Mouse (Mus musculus) B cell, adult 2 months (primary cell): ENCODE data around the gene Best1.
A peak's percentile ranks its signal among the peaks of the same experiment; 100 is the strongest.

Experiments used
- DNase-seq, 2 experiments: peaks; one replicate each; pipeline ENCODE4 v3.0.0; 2022

The Best1 gene

DNA sequence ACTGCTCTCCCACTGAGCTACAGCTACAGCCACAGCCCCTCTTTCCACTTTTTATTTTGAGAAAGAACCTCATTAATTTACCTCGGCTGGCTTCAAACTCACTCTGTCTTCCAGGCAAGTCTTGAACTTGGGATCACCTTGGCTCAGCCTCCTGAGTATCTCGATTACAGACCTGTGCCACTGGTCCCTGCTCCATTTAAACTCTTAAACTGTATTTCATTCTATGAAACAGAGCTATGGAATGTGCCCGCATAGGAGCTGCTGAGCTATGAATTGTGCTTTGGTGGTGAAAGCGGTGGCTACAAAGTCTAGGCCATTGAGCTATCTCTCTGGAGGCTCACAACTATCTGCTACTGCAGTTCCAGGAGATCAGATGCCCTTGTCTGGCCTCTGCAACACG is 43.5 kb downstream of the Best1 start:
- no peak for DNase-seq

DNA sequence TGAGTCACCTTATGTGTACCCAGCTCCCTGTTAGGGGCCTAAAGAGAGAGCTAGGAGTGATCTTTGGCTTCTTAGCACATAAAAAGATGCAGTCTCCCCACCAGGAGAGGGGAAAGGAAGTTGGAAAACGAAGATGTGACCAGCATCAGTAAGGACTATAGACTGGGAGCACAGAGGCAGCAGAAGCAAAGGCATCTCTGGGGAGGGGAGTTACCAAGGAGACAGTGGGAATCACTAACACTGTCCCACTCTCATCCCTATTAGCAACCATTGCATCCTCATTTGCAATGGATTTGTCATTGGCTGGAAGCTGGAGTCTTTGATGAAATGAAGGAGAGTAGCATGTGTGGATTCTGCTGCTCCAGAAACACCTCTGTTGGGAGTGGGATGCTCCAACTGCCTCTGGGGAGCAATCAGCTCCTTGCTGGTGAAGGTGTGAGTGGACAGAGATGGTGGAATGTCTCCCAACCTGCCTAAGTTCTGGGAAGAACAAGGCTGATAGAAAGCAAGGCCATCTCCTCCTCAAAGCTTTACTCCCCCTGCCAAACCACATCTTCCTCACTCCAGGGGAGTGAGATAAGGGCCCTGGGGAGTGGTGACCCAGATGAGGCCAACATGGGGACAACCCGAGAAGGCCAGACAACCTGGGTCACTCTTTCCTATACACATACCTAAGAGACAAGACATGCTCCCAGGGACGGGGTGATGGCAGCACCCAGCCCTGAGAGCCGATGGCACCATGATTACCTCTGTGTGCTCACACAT is 44.6 kb downstream of the Best1 start:
- DNase-seq, result no peak

DNA sequence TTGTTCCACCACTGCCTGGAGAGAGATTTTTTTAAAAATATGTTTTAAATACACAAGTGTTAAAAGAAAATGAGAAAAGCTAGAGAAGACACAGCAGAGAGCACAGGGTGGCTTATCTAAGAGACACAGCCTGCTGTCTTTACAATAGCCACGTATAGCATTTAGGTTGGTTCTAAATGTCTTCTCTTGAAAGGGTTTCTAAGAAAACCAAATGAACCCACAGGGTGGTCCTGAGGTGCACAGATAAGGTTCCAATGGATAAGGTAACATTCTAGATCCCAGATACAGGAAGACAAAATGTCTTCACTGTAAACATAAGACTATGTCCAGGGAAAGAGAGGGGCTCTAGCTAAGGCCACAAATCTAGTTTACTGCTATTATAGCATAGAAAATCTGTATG is 46.0 kb downstream of the Best1 start:
- DNase-seq, result no peak

DNA sequence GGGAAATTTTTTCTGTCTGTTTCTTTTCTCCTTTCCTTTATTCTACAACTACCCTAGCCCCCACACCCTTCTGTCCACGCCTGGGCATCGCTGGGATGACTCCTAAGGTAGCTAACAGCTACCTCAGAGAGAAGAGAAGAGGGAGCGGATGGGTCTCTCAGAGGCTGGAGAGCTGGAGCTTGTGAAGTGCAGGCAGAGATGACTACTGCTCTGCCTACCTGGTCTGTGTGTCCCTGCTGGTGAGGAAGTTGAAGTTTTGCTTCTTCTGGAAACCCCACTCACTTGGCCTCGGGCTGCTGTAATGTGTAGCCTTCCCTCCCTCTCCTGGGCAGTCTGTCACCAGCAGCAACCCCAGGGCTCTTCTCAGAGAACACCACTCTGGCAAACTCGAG is 46.6 kb downstream of the Best1 start:
- peak; percentile 40 to 42 for DNase-seq

DNA sequence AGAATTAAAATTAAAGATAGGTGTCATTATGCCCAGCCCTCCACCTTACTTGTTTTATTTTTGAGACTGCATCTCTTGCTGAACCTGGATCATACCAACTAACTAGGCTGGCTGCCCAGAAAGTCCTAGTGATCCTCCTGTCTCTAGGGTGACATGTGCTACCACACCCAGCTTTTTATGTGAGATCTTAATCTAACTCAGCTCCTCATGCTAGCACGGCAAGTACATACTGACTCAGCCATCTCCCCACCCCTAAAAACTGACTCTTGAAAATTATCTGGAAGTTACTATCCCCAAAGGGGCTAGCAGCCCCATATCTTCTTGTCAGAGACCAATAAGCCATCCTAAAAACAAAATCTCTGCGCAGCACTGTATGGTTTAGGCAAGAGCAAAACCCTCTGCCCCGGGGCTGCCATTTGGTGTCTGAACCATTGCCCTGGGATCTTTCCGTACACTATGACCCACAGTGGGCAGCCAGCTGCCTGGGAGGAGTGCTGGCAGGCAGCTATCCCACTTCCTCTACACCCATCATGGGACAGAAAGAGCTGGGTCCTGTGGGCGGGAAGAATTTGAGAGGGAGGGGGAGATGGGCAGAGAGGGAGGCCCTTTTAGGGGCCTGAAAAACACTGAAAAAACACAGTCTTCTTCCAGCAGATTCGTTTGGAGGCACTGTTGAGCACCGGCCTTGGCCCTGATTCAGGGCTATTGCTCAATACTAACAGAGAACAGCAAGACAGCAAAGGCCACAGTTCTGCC is 47.2 kb downstream of the Best1 start:
- no peak for DNase-seq

DNA sequence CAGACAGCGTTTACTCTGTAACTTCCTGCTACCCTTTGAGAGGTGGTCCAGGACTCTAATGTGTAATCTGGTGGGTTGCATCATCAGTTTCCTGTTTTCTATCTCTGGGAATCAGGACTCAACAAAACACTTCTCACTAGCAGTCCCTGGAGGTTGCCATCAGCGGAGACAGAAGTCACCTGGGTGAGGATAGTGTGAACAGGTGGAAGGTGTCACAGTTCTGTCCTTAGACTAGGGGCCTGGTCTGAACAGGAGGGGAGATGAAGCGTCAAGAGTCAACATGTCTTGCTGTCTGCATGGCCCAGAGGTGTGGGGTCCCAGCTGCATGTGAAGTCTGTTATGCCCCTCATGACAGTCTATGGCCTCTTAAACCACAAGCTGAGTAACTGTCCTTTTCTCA is 48.5 kb downstream of the Best1 start:
- peak in 1 of 2 experiments; percentile 18 for DNase-seq

DNA sequence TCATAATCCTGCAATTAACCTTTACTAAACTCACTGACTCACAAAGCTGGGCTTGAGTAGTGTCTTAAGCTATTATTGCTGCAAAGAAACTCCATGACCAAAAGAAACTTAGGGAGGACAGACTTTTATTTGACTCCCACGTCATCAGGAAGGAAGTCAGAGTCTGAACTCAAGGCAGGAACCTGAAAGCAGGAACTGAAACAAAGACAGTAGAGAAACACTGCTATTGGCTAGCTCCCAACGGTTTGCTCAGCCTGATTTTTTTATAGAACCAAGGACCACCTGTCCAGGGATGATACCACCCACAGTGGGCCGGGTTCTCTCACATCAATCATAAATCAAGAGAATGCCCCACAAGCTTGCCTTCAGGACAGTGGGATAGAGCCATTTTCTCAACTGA is 49.0 kb downstream of the Best1 start:
- peak; percentile 25 to 29 for DNase-seq

DNA sequence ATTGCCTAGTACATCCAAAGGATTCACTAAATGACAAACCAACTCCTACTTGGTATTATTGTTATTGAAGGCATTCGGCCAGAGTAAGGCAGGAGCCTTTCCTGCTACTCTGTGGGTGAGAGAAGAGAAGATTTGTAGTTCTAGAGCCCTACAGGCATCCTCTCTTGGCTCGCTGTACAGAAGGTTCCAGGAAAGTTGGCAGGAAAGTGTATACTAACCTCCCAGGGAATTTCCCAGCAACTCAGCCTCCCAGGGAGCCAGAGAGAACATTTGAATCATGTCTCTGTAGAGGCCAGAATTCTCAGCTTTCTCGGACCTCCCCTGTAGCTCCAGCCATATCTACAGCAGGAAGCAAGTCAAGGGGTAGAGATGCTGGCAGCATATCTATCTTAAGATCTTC is 54.4 kb downstream of the Best1 start:
- no peak for DNase-seq

DNA sequence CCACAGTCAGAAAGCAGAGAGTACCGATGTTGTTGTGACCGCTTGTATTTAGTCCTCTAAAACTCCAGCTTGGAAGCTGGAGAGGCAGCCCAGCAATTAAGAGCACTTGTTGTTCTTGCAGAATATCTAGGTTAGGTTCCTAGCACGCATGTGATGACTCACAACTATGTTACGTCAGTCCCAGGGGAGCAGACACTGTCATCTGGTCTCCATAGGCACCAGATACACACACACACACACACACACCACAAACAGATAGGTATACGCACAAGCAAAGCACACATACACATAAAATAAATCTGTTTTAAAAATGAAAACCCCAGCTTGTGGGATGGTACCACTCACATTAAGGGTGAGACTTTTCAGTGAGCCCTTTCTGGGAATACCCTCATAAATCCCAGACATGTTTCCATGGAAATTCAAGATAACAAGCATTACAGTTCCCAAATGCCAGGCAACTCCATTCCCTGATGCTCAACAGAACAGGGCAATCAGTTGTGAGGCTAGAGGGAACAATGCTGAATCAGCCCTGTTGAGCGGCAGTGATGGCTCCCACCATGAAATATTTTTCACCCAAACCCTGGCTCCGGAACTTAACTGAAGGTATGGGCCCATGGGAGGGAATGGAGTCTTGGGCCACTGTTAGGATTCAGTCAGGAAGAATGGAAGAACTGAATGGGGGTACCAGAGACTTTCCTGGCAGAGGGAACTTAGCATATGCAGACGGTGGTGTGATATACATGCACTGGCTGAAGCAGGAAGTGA is 55.5 kb downstream of the Best1 start:
- DNase-seq, result peak; percentile 38 to 48

DNA sequence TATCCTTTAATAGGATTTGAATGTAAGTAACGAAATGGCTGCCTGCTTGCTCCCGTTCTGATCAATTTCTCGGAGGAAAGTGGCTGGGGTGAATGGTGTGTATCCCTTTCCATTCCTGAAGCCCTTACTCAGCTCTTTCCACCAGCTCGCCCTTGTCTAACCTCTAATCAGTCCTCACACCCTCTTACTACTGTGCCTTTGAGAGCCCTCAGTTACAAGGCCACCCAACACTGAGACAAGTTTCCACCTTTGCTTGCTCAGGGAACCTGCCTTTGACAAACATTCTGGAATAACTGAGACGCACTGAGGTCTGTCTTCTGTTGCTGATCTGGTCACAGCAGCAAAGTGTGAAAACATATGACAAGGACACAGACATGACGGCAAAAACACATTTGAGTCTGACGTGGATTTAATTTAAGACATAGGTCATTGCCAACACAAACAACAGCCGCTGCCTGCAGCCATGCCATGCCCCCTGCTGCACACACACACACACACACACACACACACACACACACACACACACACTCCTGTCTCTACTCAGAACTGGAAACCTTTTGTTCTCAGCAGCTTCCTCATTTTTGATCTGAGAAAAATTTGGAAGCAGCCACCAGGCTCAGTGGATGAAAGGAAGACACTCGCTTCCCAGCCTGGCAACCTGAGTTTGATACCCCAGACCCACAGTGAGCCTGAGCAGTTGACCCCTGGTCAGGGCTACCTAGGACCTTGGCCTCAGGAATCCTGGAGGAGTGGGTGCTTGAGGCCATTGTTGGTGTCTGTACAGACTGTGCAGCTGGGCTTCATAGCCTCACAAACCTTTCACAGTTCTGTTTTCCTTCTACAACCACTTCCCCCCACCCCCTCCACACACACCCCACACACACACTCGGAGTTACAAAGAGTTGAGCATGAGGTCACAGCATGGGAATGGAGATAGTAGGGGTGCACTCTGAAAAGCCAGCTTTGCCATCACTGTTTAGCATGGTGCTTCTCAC is 58.6 kb downstream of the Best1 start:
- DNase-seq, result peak; percentile 73 to 75

DNA sequence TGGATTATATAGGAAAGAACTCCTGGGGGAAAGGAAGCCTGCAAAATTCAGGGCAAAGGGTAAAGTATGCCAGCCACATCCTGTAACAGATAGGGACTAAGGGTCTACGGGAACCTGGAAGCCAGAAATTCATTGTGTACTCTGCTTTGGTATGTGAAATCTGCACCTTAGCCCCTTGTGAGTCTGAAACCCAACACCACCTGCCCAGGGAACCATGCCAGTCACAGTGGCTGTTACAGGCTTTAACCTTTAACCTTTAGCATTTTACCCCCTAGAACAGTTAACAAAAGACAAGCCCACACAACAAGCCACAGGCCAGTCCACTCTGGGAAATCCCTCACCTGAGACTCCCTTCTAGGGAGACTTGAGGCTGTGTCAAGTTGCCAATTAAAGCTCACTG is 59.6 kb downstream of the Best1 start:
- DNase-seq, result no peak

DNA sequence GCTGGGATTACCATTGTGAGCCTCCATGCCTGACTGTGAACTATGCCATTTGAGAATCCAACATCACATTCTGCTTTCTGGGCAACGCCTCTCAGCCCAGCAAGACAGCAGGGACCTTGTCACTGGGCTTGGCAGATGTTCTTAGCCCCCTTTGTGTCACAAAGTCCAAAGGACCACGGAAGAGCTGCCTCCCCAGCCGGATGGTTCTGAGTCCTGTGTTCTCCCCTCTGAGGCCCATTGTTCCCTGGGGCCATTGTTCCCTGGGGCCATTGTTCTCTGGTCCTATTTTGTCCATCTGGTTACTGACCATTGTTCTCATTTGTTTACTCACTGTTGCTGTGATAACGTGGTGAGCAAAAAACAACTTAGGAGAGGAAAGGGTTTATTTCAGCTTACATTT is 60.5 kb downstream of the Best1 start:
- no peak for DNase-seq

DNA sequence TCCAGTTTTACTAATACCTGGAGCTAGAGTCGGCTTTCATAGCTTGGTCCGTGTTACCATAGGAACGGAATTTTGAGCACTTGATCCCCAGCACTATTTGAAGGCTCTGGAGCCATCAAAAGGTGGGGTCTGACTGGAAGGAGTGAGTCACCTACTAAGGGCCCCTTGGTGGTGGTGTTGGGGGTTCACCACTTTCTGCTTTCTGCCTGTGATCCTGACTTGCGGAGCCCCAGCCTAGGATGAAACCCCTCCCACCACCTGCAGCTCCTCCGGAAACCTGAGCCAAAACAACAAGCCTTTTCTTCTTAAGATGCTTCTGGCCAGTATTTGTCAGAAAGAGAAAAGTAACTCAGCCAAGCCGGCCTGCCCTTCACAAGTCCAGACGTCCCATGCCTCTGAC is 61.6 kb downstream of the Best1 start:
- no peak for DNase-seq

DNA sequence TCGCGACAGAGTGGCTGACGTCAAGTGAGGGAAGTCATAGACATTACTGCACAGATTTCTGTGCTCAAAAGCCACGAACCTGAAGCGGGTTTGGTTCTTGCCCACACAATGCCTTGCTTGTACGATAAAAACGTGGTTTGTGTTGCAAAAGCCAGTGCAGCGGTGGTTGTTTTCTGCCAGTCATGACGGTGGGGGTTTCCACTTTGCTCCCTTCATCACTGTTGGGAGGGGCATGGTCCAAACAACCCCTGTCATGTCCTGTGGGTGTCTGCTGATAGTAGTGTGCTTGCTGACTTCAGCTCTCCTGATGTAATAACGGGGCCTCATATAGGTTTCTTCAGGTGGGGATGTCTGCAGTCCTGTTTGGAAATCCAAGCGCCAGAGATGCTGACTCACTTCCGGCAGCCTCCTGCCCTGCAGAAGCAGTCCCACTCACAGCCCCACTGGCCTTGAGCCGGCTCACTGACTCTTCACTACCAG is 62.6 kb downstream of the Best1 start:
- DNase-seq, result peak; percentile 83 to 88

DNA sequence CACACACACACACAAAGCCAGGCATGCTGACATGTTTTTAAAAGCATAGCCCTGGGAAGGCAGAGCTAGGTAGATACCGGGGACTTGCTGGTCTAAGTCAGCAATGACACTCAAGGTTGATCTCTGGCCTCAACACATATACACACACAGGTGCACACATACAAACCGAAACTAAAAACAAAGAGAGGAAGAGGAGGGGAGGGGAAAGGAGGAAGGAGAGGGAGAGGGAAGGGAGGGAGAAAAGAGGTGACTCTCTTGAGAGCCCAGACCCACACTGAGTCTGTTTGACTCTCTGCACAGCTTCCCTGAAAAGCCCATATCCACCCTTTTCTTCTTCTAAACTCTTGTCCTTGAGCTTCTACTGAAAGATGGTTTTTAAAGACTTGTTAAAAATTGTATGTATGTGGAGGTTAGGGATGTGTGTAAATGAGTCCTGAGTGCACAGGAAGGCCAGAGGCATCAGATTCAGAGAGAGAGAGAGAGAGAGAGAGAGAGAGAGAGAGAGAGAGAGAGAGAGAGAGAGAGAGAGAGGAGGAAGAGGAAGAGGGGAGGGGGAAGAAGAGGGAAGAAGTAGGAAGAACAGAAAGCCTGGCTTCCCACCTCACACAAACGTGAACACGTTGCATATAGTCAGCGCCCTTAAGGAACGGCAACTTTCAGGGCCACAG is 63.1 kb downstream of the Best1 start:
- peak in 1 of 2 experiments; percentile 43 for DNase-seq

DNA sequence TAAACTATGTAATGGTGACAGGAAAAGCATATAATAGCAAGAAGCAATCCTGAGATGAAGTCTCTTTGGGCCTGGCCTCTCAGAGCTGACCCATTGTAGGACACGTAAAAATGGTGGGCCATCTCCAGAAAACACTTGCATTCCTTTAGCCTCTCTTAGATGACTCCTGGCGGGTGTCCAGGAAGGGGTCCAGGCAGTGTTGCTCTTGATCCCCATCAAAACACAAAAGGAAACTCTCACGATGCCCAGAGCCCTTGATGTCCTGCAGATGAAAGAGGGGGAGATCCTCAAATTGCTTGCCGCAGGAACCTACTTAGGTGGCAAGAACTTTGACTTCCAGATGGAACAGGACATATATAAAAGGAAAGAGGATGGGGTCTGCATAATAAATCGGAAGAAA is 64.0 kb downstream of the Best1 start:
- DNase-seq, result no peak

DNA sequence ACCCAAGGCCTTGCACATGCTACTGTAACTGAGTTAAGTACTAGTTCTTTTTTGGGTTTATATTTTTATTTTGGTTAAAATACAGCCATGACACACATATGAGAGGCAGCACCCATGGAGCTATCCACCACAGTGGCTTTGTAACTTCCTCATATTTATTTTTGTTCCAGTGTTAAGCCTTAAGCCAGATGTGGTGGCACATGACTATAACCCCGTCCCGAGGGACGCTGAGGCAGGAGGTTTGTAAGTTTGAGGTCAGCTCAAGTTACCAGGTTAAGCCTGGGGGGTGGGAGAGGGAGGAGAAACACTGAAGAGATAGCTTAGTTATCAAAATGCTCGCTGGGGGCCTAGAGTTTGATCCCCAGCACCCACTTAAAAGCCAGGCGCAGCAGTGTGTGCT is 64.9 kb downstream of the Best1 start:
- peak; percentile 85 to 89 for DNase-seq
